Mouse (Mus musculus) embryonic facial prominence, embryonic 13.5 days (tissue): ENCODE results near the gene Foxm1. TPM values are rescaled to one million over a fixed set of nuclear protein-coding genes. Genes with fewer than 3 reads are reported as not detected.

Source experiments
- polyA plus RNA-seq: library from polyadenylated mRNA; unstranded; fragments of >200 nt; fragmentation: Nextera tagmentation; extraction: Ambion mirVana; gene quantifications from 2 replicates; pipeline ENCODE4 v1.2.1, GENCODE M21; 2015

Gene Foxm1
- polyA plus RNA-seq, 1 experiment from 2014 or later = 38.6 TPM

Other genes with a start within 250 kb of the Foxm1 start
- 115 and 116 TPM in 2 replicates for gene Tspan9, start 219.4 kb upstream of the Foxm1 start, polyA plus RNA-seq
- gene Tead4, start 62.1 kb upstream of the Foxm1 start, polyA plus RNA-seq = 2.4 and 3.3 TPM in 2 replicates
- 33.7 and 36.7 TPM in 2 replicates for gene Tulp3, start 7.1 kb upstream of the Foxm1 start, polyA plus RNA-seq
- 154 and 157 TPM in 2 replicates for gene Rhno1, start 56 bp upstream of the Foxm1 start, polyA plus RNA-seq
- gene Tex52, start 12.5 kb downstream of the Foxm1 start, polyA plus RNA-seq = 0.39 and 1.5 TPM in 2 replicates
- gene Gm44596, start 12.5 kb downstream of the Foxm1 start, polyA plus RNA-seq = not detected in 2 replicates
- gene Nrip2, start 36.3 kb downstream of the Foxm1 start, polyA plus RNA-seq = 5.1 and 5.7 TPM in 2 replicates
- 41.7 and 42.7 TPM in 2 replicates for gene Itfg2, start 62.0 kb downstream of the Foxm1 start, polyA plus RNA-seq
- 411 and 438 TPM in 2 replicates for gene Fkbp4, start 75.7 kb downstream of the Foxm1 start, polyA plus RNA-seq
- gene Pzp, start 163.8 kb downstream of the Foxm1 start, polyA plus RNA-seq = 0.15 and 3.1 TPM in 2 replicates
- gene A2ml1, start 218.6 kb downstream of the Foxm1 start, polyA plus RNA-seq = 1.5 and 3.1 TPM in 2 replicates